Comparison of ENCODE assay signal across 15 mouse cellular contexts in genomic region chr8:111424181-111424580, GRCm38 (mm10). TPM values are rescaled to one million over a fixed set of nuclear protein-coding genes. Genes with fewer than 3 reads are reported as not detected.
DNase-seq lines count a peak whose midpoint lies in the region; TF ChIP-seq lines count a peak whose summit lies in the region.
"Had no signal": no experiment of that assay in that cellular context is flagged by ENCODE, and none has a peak within 500 bp of the region (broad histone marks: within the 10 kb centered on the region; RNA-seq: fewer than 3 reads in every experiment).

No protein-coding gene starts in this region.

- no peak overlapping the region for H3K4me3 ChIP-seq in lung, adult 2 months (replicated peaks; ENCODE audit: extremely low read depth, low read depth, low read length)
- H3K4me3 ChIP-seq: forebrain, embryonic 13.5 days; hindbrain, embryonic 15.5 days; neural tube, embryonic 13.5 days; stomach, embryonic 15.5 days had no signal

- peak; percentile 92 for DNase-seq in left cerebral cortex, postnatal 4 days
- DNase-seq in left cerebral cortex, postnatal 36 days (ENCODE audit: low spot score in 2 of 2) = no peak
- DNase-seq in adrenal gland, postnatal 25 days = peak; percentile 43
- DNase-seq in cerebellum, adult 18-20 months = peak; percentile 77 to 84
- peak; percentile 78 to 79 for DNase-seq in cerebellum, postnatal 36 days
- DNase-seq in lung, adult 2 months = no peak
- no peak for DNase-seq in spleen, adult 12 weeks (ENCODE audit: low spot score)
- DNase-seq: kidney, adult 11 months; liver; liver, postnatal 0 days had no signal

- TF ChIP-seq CTCF in lung, adult 2 months (IDR thresholded peaks at IDR 0.05; ENCODE audit: insufficient read depth, low read length) = no peak

- intact Hi-C loops in left cerebral cortex, postnatal 4 days (cut with DNase I) = no loop called here
- intact Hi-C loops in left cerebral cortex, postnatal 36 days (cut with DNase I) = no loop called here

- TF ChIP-seq POLR2A in lung, adult 2 months (IDR thresholded peaks at IDR 0.05; ENCODE audit: borderline replicate concordance, extremely low read depth, low read depth, low read length) = no peak

- no peaks in the 10 kb centered on the region for H3K4me1 ChIP-seq in lung, adult 2 months (ENCODE audit: control insufficient read depth, insufficient read depth, low read length)
- H3K4me1 ChIP-seq: forebrain, embryonic 13.5 days; hindbrain, embryonic 15.5 days; neural tube, embryonic 13.5 days; stomach, embryonic 15.5 days had no signal

- 83% methylated on average over 11 of the region's 11 CpGs for WGBS in lung, adult 2 months

RNA-seq across cellular contexts. Expression of gene Fa2h, which starts 30.6 kb away (rescaled TPM):
- 1 to 10 TPM in 1 of 2 experiments, under 1 TPM in 1; 0.62 to 1.1 TPM for total RNA-seq in left cerebral cortex, postnatal 4 days (2021)
- 10 to 100 TPM; 20.4 to 31.0 TPM for total RNA-seq in left cerebral cortex, postnatal 36 days (2021)
- 5.6 and 7.4 TPM in 2 replicates for total RNA-seq in adrenal gland, postnatal 25 days (2021)
- polyA plus RNA-seq in lung, adult 2 months (2012; rRNA removed) = 0.80 and 1.3 TPM in 2 replicates
- total RNA-seq: ES-E14 had no signal
- polyA plus RNA-seq: forebrain, embryonic 13.5 days had no signal

Comparison
In these comparisons a context has a peak if more than half of its experiments do, and no peak if none do; other contexts are left out.
1. DNase-seq: peak in left cerebral cortex, postnatal 4 days (single experiment), adrenal gland, postnatal 25 days (single experiment), cerebellum, adult 18-20 months (2 of 2) and cerebellum, postnatal 36 days (2 of 2); none in left cerebral cortex, postnatal 36 days (0 of 2), lung, adult 2 months (single experiment) and spleen, adult 12 weeks (single experiment).